Mouse (Mus musculus): ENCODE measurements at regions not wholly inside any gene's neighbourhood (a gene's known extent, or its start where the extent isn't known, plus 50 kb on each side); places are given as distances from the start of the nearest gene placed in this dataset.

GRCm38 (mm10) chr16:30758041-30758440 lies 158.5 kb downstream of the Fam43a start:
- TF ChIP-seq POLR2A (IDR thresholded peaks at IDR 0.05; ENCODE audit: control insufficient read depth, extremely low read depth, insufficient read depth, low read length, poor library complexity) (no peak), CTCF (IDR thresholded peaks at IDR 0.05; ENCODE audit: borderline replicate concordance, control insufficient read depth, extremely low read depth, insufficient read depth, low read length, poor library complexity) (no peak)
- Histone ChIP-seq H3K36me3 (ENCODE audit: control insufficient read depth, insufficient read depth, low read length) (no peaks in the 10 kb centered on the region), H3K27me3 (ENCODE audit: control insufficient read depth, insufficient read depth, low read length) (no peaks in the 10 kb centered on the region), H3K4me3 (ENCODE audit: control insufficient read depth, insufficient read depth, low read length) (no peak overlapping the region), H3K4me1 (replicated peaks; ENCODE audit: control insufficient read depth, insufficient read depth, low read length) (no peaks in the 10 kb centered on the region), H3K27ac (ENCODE audit: control insufficient read depth, insufficient read depth, low read length) (no peak overlapping the region)
- 95% methylated on average over 6 of the region's 6 CpGs for WGBS
- DNase-seq, result no peak

GRCm38 (mm10) chr16:30759503-30759902 lies 160.0 kb downstream of the Fam43a start:
- H3K27me3 ChIP-seq (ENCODE audit: control insufficient read depth, insufficient read depth, low read length), result no peaks in the 10 kb centered on the region

GRCm38 (mm10) chr16:30761201-30761710 lies 161.7 kb downstream of the Fam43a start:
- TF ChIP-seq POLR2A (IDR thresholded peaks at IDR 0.05; ENCODE audit: control insufficient read depth, extremely low read depth, insufficient read depth, low read length, poor library complexity), result no peak
- TF ChIP-seq CTCF (IDR thresholded peaks at IDR 0.05; ENCODE audit: borderline replicate concordance, control insufficient read depth, extremely low read depth, insufficient read depth, low read length, poor library complexity), result no peak
- no peaks in the 10 kb centered on the region for H3K36me3 ChIP-seq (ENCODE audit: control insufficient read depth, insufficient read depth, low read length)
- no peaks in the 10 kb centered on the region for H3K27me3 ChIP-seq (ENCODE audit: control insufficient read depth, insufficient read depth, low read length)
- H3K4me3 ChIP-seq (ENCODE audit: control insufficient read depth, insufficient read depth, low read length), result no peak overlapping the region
- DNase-seq, result no peak
- WGBS, result 90% methylated on average over 8 of the region's 8 CpGs
- no peak overlapping the region for H3K27ac ChIP-seq (ENCODE audit: control insufficient read depth, insufficient read depth, low read length)
- H3K4me1 ChIP-seq (replicated peaks; ENCODE audit: control insufficient read depth, insufficient read depth, low read length), result no peaks in the 10 kb centered on the region

More at GRCm38 (mm10) chr16:30759503-30759902, 160.0 kb downstream of the Fam43a start:
- DNase-seq, result no peak
- H3K36me3 ChIP-seq (ENCODE audit: control insufficient read depth, insufficient read depth, low read length), result no peaks in the 10 kb centered on the region
- H3K4me3 ChIP-seq (ENCODE audit: control insufficient read depth, insufficient read depth, low read length), result no peak overlapping the region
- no peak for TF ChIP-seq POLR2A (IDR thresholded peaks at IDR 0.05; ENCODE audit: control insufficient read depth, extremely low read depth, insufficient read depth, low read length, poor library complexity)
- no peak for TF ChIP-seq CTCF (IDR thresholded peaks at IDR 0.05; ENCODE audit: borderline replicate concordance, control insufficient read depth, extremely low read depth, insufficient read depth, low read length, poor library complexity)
- no peak overlapping the region for H3K27ac ChIP-seq (ENCODE audit: control insufficient read depth, insufficient read depth, low read length)
- no peaks in the 10 kb centered on the region for H3K4me1 ChIP-seq (replicated peaks; ENCODE audit: control insufficient read depth, insufficient read depth, low read length)
- 93% methylated on average over 8 of the region's 8 CpGs for WGBS

GRCm38 (mm10) chr16:30762898-30763595 lies 163.5 kb downstream of the Fam43a start:
- DNase-seq, result no peak
- 94% methylated on average over 14 of the region's 14 CpGs for WGBS
- no peak for TF ChIP-seq CTCF (IDR thresholded peaks at IDR 0.05; ENCODE audit: borderline replicate concordance, control insufficient read depth, extremely low read depth, insufficient read depth, low read length, poor library complexity)
- TF ChIP-seq POLR2A (IDR thresholded peaks at IDR 0.05; ENCODE audit: control insufficient read depth, extremely low read depth, insufficient read depth, low read length, poor library complexity), result no peak

GRCm38 (mm10) chr16:30765591-30765990 lies 166.1 kb downstream of the Fam43a start:
- 87% methylated on average over 4 of the region's 4 CpGs for WGBS

More at GRCm38 (mm10) chr16:30762898-30763595, 163.5 kb downstream of the Fam43a start:
- Histone ChIP-seq H3K4me3 (ENCODE audit: control insufficient read depth, insufficient read depth, low read length) (no peak overlapping the region), H3K27ac (ENCODE audit: control insufficient read depth, insufficient read depth, low read length) (no peak overlapping the region), H3K4me1 (replicated peaks; ENCODE audit: control insufficient read depth, insufficient read depth, low read length) (peaks cover 1% of the 10 kb centered on the region; the same call in 1 of the 2 replicates), H3K27me3 (ENCODE audit: control insufficient read depth, insufficient read depth, low read length) (no peaks in the 10 kb centered on the region), H3K36me3 (ENCODE audit: control insufficient read depth, insufficient read depth, low read length) (no peaks in the 10 kb centered on the region)

DNA sequence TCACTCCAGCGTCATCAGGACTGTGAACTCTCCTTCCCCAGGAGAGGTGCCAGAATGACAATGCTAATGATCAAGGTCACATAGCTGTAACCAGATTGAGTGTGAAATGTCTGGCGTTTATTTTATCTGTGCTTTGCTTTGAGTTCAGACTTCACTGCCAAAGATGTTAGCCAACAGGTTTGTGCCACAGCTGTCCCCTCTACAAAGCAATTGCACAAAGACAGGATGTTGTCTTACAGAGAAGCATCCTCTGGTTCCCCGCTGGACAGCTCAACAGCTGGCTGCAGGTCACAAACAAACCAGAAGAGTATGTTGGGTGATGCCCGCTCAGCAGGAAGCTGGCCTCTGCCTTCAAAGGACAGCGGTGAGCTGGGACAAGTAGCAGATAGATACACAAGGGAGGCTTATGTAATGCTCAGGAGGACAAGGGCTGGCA lies 169.5 kb downstream of the Fam43a start:
- TF ChIP-seq CTCF (IDR thresholded peaks at IDR 0.05; ENCODE audit: borderline replicate concordance, control insufficient read depth, extremely low read depth, insufficient read depth, low read length, poor library complexity), result no peak
- TF ChIP-seq POLR2A (IDR thresholded peaks at IDR 0.05; ENCODE audit: control insufficient read depth, extremely low read depth, insufficient read depth, low read length, poor library complexity), result no peak
- no peaks in the 10 kb centered on the region for H3K36me3 ChIP-seq (ENCODE audit: control insufficient read depth, insufficient read depth, low read length)
- peaks cover 13% of the 10 kb centered on the region for H3K4me1 ChIP-seq (replicated peaks; ENCODE audit: control insufficient read depth, insufficient read depth, low read length)
- 0 out of 2 replicates have a peak overlapping the region, but pooled peaks have one; percentile 0 for H3K27ac ChIP-seq (ENCODE audit: control insufficient read depth, insufficient read depth, low read length)
- no peak overlapping the region for H3K4me3 ChIP-seq (ENCODE audit: control insufficient read depth, insufficient read depth, low read length)
- WGBS, result 51% methylated on average over 5 of the region's 5 CpGs
- no peaks in the 10 kb centered on the region for H3K27me3 ChIP-seq (ENCODE audit: control insufficient read depth, insufficient read depth, low read length)
- no peak for DNase-seq

More at GRCm38 (mm10) chr16:30765591-30765990, 166.1 kb downstream of the Fam43a start:
- Histone ChIP-seq H3K27me3 (ENCODE audit: control insufficient read depth, insufficient read depth, low read length) (no peaks in the 10 kb centered on the region), H3K4me3 (ENCODE audit: control insufficient read depth, insufficient read depth, low read length) (no peak overlapping the region), H3K36me3 (ENCODE audit: control insufficient read depth, insufficient read depth, low read length) (no peaks in the 10 kb centered on the region), H3K4me1 (replicated peaks; ENCODE audit: control insufficient read depth, insufficient read depth, low read length) (peaks cover 13% of the 10 kb centered on the region), H3K27ac (ENCODE audit: control insufficient read depth, insufficient read depth, low read length) (no peak overlapping the region)
- no peak for DNase-seq
- no peak for TF ChIP-seq POLR2A (IDR thresholded peaks at IDR 0.05; ENCODE audit: control insufficient read depth, extremely low read depth, insufficient read depth, low read length, poor library complexity)
- TF ChIP-seq CTCF (IDR thresholded peaks at IDR 0.05; ENCODE audit: borderline replicate concordance, control insufficient read depth, extremely low read depth, insufficient read depth, low read length, poor library complexity), result no peak

All from thymus, adult 2 months (tissue).